Mouse (Mus musculus) cerebellum, postnatal 25 days (tissue): ENCODE data around the gene Tc2n.
"Not testable (repeated sequence)": the region's sequence is repeated elsewhere in the genome, so short reads cannot be mapped to it uniquely, and the experiment has no call there.

Experiments used
- DNase-seq, 2 experiments: peaks; one replicate each; pipeline ENCODE4 v3.0.0; 2021; ENCODE audit warnings: mixed read lengths in 2 of 2

The Tc2n gene

DNA sequence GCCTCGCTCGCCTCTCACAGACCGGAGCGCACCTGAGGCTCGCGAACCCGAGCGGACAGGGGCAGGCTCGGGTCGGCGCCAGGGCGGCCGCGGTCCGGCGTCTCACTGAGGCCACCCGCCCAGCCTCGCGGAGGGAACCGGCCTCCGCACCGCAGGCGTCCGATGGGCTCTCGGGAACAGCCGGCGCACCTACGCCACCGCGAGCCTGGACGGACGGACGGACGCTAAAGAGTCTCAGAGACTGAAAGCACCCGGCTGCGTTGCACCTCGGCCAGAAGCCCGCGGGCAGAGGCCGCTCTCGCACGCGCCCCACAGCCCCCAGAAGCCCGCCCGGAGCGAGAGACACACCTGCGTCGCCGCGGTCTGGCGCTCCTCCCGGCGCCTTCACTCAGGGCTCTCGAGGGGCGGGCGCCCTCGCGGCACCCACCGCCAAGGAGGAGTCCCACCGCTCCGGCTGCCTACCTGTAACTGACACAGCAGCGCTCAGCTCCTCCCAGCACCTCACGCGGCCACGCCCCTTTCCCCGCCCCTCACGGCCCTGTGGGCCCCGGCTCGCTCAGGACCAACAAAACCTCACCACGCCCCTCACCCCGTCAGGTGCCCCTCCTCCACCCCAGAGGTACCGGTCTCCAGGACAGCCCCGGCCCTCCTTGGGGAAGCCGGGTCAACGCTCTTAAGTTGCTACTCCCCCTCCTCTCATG is at the start of gene Tc2n:
Gene Tc2n, minus strand, starts transcription at position 470 of the 701 bp plus-strand sequence.
- DNase-seq = peak; percentile 48 to 68

DNA sequence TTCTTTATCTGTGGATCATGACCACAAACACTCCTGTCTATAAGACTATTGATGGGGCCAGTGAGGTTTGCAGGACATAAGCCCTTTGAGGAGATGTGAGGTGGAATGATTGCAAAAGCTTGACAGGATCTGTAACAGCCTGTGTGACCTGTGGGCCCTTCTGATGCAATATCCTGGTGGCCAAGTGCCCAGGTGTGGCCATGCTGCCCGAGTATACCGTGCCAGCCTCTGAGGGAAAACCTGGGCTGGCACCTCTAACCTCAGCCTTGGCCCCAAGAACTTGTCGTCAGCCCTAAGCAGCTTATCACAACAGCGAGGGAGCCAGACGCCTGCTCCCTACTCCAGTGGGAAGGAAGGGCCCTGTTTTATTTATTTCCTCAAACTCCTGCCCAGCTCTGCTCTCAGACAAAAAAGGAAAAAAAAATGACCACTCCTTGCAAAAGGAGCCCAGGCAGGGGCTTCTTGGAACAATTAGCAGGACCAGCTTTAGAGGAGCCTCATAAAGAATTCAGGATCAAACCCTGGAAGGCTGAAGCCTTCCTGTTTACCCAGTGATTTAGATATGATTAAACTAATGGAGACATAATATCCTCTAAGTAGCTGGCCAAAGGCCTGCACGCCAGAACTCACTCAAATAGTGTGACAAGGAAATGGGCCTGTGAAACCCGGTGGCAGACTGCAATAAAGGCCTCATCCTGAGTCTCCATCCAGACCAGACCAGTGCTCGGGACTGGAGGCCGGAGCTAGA is 49.2 kb upstream of the Tc2n start:
- peak; percentile 17 to 45 for DNase-seq

DNA sequence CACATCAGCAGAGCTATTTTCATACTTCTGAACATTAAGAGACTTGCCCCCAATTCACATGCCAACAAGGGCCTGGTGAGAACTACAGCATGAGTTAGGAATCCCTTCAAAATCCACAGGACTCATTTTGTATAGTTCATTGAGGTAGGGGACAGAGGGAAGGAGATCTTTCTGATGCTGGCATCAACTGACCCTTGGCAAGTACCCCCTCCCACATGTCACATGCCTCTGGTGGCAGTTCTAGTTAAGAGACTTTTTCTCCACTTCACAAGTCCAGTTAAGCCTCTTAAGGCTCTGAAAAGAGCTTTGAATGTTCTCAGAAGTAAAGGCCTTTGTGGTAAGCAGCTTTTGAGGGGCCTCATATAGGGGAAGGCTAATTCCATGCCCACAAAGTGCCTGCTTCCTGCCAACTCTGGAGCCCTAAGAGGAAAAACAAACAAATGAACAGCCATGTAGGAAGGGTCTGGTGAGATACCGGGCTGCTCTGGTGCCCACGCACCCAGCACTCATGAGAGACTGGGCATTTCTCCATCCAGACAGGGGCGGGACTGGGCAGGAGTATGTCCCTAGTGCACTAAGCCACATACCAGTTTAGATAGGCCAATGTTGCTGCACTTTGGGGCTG is 48.0 kb upstream of the Tc2n start:
- no peak for DNase-seq

- DNase-seq = no peak
These were observed 46.5 kb upstream of the Tc2n start for GRCm38 (mm10) chr12:101764870-101765269.

DNA sequence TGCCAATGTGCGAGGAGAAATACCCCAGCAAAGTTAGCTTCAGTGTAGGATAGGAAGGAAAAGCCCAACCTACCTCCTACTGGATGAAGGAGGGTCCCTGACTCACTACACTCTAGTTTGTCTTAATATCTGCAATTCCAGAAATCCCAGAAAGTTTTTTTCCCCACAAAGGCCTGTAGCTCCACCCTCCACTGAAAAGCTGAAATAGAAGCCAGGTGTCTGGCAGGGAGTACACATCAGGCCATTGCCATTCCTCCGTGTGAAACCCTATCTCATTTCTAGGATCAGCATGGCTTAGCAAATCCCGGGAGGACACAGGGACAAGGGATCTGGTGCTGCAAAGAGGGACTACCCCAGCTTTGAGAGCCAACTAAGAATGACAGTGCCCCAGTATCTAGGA is 44.7 kb upstream of the Tc2n start:
- DNase-seq = no peak

DNA sequence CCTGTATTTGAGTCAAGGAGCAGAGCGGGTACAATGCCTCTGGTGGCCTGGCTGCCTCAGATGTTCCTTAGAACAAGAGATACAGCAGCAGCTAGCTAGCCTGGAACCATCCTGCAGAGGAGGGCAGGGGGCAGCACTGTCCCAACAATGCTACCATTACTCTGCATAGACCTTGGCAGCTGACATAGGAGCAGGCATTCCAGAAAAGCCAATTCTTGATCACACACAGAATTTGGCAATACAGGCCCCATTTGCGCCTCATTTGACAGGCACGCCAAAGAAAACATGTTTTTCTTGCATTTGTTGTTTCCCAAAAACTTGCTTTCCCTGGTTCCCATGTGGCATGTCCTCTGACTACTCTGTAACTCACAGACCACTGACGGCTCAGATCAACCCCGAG is 43.7 kb upstream of the Tc2n start:
- DNase-seq = no peak

DNA sequence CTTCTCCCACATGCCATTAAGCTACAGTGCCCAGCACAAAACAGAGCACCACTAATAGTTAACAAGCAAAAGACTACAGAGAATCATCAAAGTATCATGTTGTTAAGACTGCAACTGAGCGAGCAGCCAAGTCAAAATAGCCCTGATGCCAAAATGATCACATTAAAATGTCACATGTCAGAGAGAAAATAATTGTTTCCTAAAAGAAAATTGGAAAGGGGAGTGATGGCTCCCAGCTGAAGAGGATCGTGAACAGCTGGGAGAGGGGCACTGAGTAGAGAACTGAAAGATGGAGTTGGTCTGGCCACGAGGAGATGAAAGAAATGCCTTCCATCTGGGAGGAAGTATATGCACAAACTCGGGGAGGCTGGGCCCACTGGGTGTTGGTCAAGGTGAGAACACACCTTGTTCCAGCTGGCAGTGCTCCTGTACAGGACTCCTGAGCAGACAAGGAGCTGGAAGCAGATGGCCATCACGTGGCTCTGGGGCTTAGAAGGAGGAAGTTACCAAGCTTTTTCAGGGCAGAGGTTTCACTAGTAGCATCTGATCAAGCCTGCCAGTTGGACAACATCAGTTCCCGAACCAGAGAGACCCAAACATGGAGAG is 41.2 kb upstream of the Tc2n start:
- DNase-seq = no peak

- no peak for DNase-seq
These were observed 40.4 kb upstream of the Tc2n start for GRCm38 (mm10) chr12:101758698-101759097.

- no peak for DNase-seq
These were observed 24.1 kb upstream of the Tc2n start for GRCm38 (mm10) chr12:101742375-101742774.

DNA sequence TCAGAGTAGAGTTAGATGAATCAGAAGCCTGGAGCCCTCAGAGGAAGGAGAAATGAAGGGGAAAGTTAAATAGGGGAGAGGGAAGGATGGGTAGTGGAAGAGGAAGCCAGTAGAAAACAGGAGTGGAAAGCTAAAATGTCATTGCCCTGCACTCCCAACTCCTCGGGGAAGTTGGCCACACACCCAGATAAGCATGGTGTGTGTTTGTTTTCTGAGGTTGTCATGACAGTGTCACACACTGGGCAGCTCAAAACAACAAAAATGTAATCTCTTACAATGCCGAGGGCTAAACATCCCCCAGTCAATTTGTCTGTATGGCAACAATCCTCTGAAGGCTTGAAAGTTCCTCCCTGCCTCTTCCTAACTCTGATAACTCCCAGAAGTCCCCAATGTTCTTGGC is 22.2 kb upstream of the Tc2n start:
- no peak for DNase-seq

GRCm38 (mm10) chr12:101740045-101740444 is 21.7 kb upstream of the Tc2n start:
- DNase-seq = no peak

- DNase-seq = peak in 1 of 2 experiments; percentile 9
These were observed 430 bp upstream of the Tc2n start for GRCm38 (mm10) chr12:101718755-101719150.

DNA sequence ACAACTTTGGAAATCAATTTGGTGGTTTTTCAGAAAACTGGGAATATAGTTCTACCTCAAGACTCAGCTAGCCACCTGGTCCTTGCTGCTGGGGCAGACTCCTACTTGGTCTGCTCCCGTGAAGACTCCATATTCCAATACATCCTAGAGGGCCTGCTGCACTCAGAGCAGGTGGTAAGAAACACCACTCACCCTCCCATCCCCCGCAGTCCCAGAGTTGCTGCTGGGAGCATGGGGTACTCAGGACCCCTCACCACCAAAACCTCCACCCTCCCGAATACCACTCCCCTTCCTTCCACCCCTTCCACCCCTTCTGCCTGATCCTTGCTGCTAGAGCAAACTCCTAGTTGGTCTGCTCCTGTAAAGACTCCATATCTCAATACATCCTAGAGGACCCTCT is 19.1 kb downstream of the Tc2n start:
- no peak for DNase-seq

- DNase-seq = no peak
These were observed 21.8 kb downstream of the Tc2n start for GRCm38 (mm10) chr12:101696521-101696920.

DNA sequence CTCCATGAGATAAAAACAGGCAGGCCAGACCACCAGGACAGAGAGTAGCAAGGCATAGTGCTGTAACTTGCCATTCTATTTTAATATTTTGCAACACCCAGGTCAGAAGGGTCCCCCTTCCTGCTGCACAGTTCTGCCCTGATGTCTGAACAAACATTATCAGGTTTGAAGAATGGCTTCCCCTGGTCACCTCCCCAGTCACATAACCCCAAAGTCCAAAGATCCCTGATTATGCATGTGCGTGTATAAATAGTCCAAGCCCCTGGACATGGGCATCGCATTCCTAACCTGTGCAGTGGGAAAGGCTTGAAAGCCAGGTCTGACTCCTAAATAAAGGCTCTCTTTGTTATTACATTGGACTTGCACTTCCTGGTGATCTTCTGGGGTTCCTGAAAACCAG is 37.8 kb downstream of the Tc2n start:
- DNase-seq = no peak

DNA sequence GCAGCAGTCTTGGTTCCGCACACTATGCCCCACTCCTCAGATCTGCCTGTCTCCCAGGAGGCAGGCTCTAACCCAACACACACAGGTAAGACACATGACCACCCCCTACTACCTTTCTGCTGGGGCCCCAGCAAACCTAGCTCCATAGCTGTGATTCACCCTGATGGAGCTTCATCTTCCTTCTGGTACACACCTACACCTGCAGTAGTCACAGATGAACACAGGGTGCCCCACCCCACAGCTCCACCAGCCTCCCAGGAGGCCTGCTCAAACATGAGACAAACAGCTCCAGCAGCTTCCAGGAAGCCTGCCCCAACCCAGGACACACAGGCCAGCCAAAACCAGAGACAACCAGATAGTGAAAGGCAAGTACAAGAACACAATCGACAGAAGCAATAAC is 50.8 kb downstream of the Tc2n start:
- DNase-seq = no peak

DNA sequence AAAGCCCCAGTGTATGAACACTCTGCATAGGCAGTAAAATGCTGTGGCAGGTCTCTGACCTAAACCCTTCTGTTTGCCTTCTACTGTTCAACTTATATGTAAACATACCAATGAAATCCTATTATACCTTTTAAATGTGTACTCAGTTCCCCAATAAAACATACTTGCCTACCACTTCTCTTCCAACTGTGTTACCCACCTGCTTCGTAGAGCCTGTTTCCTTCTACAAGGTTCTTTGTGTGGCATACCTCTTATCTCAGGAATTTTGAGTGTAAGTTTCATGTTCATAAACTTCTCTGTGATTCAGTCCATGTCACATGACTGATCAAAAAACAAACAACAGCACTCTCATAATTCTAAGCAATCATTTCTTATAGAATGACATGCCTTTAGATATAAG is 85.2 kb downstream of the Tc2n start:
- no peak for DNase-seq

GRCm38 (mm10) chr12:101606622-101607021 is 111.7 kb downstream of the Tc2n start:
- not testable (repeated sequence) for DNase-seq
